Mouse (Mus musculus) adrenal gland, postnatal 25 days (tissue): ENCODE data around the gene Klhdc4. TPM values are rescaled to one million over a fixed set of nuclear protein-coding genes. Genes with fewer than 3 reads are reported as not detected.

Experiments
- DNase-seq: peaks from one replicate; pipeline ENCODE4 v3.0.0; 2021; ENCODE audit warnings: mixed read lengths
- total RNA-seq: library from RNA; stranded (reverse); gene quantifications from 2 replicates; pipeline ENCODE4 v1.2.3, GENCODE M21; 2021

Klhdc4 gene
- total RNA-seq, 1 experiment from 2014 or later: 29.1 TPM

GRCm38 (mm10) chr8:121808032-121808431, 21.3 kb downstream of the Klhdc4 start:
- DNase-seq: no peak

- no peak for DNase-seq
Measured at GRCm38 (mm10) chr8:121806126-121806525, 23.2 kb downstream of the Klhdc4 start.

GRCm38 (mm10) chr8:121804829-121805228, 24.5 kb downstream of the Klhdc4 start:
- DNase-seq: no peak

GRCm38 (mm10) chr8:121798401-121798800, 31.0 kb downstream of the Klhdc4 start:
- DNase-seq: no peak

DNA sequence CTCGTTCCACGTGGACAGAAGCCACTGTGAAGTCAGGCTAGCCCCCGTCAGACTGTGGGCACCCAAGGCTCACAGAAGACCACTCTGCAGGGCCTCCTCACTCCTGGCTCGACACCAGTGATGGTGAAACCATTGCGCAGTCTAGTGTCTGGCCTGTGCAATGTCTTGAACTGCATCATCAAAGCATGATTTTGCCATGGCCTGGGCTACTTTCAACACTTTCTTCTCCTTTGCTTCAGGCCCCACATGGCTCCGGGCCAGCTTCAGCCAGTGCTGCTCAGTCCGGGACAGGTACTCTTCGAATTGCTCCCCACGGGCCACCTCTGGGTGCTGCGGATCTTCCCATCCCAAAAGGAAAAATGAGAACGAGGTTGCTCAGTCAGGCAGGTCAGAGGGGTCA, 33.0 kb downstream of the Klhdc4 start:
- DNase-seq: no peak

DNA sequence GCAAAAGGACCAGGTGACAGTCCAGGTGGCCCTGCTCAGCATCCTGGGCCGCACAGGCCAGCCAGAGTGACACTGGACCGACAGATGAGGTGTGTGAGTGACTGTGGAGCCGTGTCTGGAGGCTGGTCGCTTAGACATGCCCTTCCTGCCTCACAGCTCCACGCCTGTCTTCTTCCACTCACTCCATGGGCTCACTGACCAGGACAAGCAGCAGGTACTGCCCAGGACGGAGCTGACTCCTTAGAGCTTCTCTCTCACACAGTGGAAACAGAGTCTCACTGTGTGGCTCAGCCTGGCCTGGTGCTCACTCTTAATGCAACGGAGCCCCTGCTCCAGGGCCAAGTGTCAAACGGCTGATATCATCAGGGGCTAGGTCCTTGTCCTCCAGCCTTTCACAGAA, 33.9 kb downstream of the Klhdc4 start:
- no peak for DNase-seq

GRCm38 (mm10) chr8:121794151-121794550, 35.2 kb downstream of the Klhdc4 start:
- no peak for DNase-seq

GRCm38 (mm10) chr8:121792627-121793026, 36.7 kb downstream of the Klhdc4 start:
- DNase-seq: no peak

DNA sequence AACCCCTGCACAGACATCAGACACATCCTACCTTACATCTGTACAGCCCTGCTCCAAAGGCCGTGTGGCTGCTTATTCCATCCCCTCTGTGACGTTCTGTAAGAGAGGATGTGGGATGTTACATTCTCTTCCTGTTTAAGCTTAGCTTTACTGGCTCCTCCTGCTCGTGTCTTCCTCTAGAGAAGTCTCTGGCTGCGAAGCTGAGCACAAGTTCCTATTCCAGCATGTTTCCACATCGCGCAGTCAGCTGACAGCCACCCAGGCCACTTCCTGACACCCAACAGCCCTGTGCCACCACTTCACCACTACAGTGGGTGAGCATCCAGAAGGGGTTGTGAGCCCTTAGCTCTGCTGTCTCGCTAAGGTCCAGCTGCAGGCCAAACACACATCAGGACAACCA, 37.2 kb downstream of the Klhdc4 start:
- DNase-seq: no peak

DNA sequence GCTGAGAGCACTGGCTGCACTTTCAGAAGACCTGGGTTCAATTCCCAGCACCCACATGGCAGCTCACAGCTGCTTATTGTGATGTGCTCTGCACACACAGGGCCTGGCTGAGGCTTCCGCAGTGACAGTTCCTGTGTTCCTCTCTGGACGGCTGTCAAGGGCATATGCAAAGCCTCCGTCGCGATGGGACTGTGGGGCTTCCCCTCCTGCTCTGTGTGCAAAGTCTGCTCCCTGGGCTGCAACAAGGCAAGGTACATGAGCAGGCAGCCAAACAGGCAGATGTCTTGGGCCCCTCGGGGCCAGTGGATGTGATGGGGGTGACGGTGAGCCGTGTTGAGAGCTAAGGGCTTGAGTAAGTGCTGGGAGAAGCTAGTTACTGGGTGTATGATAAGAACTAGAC, 40.6 kb downstream of the Klhdc4 start:
- no peak for DNase-seq

DNA sequence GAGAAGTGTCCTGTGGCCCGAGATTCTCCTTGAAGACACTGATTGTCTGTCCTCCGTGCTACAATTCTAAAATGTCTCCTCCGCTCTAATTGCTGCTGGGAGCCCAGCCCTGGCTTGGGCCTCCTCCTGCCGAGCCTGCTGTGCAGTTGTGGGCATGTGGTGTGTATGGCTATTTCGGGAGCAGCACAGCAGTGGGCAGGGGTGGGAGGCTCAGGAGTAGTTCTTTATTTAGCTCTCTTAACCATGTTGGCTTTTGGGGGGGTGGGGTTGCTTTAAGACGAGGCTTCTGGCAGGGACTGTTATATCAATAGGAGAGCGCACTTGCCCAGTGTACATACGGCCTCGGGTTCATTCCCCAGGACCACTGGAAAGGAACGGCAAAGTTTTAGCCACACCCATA, 42.8 kb downstream of the Klhdc4 start:
- no peak for DNase-seq

DNA sequence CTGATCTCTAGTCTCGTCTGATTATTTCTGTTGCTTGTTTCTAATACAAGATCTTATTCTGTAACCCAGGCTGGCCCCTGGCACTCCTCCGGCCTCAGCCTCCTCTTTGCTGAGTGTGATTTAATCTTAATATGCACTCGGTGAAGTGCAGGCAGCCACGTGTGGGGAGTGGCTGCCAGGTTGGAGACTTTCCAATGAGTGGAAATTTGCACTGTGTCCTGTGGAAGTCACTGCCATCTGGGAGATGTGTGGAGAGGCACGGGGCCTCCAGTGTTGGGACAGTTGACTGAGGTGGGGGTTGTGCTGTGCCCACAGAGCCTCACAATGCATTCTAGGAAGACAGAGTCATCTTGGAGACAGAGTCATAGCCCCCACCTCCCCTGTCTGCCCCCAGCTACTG, 46.9 kb downstream of the Klhdc4 start:
- DNase-seq: no peak

DNA sequence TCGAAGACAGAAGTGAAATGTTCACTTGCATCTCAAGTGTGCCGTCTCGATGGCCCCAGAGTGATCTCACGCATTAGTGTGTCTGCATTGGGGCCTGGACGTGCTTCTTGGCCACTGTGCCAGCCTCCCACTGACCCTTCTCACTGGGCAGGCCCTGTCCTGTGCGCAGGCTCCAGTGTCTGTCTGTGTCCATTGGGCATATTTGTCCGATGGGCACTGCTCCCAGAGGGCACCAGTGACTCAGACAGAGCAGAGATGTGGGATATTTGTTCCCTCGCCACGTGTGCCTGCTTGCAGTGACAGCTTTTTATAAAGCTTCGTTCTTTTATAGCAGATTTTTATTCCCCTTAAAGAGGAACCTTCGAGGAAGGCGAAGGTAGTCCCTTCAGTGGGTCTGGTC, 55.5 kb downstream of the Klhdc4 start:
- no peak for DNase-seq

- DNase-seq: no peak
Measured at GRCm38 (mm10) chr8:121770845-121771752, 58.3 kb downstream of the Klhdc4 start.

DNA sequence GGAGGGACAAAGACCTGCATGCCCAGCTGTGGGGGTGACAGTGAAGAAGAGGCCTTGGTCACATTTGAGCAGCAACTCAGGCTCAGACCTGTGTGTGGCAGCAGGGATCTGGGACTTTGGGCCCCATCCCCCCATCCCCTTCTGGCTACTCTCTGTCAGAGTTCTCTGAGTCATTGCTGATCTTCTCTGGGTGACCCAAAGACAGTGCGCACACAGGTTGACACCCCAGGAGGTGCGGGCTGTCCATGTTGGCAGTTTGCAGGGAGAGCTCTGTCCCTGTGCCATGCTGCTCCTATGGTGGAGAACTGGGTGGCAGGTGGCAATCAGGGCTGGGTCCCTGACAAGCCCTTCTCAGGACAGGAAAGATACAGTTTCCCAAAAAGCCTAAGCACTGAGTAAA, 59.7 kb downstream of the Klhdc4 start:
- no peak for DNase-seq

DNA sequence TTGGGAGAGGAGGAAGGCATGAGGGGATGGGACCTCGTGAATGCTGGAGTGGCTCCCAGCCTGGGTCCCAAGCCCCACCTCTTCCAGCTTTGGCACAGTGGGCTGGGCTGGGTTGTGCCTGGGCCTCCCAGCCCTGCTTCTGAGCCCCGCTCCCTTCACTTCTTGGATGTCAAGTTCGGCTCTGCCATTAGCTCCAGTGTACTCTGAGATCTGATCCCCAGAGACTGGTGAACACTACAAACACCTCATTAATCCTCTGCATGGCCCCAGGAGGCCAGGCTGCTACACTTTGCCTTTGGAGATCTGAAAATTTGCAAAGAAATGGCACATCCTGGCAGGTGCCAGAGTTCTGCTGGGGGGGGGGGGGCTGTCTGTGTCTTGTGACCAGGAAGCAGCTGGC, 60.3 kb downstream of the Klhdc4 start:
- no peak for DNase-seq

- no peak for DNase-seq
Measured at GRCm38 (mm10) chr8:121765594-121766138, 63.7 kb downstream of the Klhdc4 start.

DNA sequence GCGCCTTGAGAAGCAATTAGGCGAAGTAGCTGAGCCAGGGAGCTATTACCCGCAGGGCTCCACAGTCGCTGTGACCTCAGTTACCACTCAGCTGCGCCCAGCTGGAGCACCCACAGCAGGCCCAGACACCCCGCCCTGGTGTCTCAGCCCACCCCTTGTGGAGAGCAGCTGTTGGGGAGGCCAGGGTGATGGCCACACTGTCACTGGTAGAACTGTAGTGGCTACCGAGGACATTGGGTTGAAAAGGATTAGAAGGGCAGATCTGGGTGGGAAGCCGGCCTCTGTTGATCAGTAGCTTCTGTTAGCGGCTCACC, 65.7 kb downstream of the Klhdc4 start:
- DNase-seq: no peak

- DNase-seq: no peak
Measured at GRCm38 (mm10) chr8:121762999-121763699, 66.2 kb downstream of the Klhdc4 start.

GRCm38 (mm10) chr8:121761480-121761879, 67.9 kb downstream of the Klhdc4 start:
- DNase-seq: peak; percentile 24

DNA sequence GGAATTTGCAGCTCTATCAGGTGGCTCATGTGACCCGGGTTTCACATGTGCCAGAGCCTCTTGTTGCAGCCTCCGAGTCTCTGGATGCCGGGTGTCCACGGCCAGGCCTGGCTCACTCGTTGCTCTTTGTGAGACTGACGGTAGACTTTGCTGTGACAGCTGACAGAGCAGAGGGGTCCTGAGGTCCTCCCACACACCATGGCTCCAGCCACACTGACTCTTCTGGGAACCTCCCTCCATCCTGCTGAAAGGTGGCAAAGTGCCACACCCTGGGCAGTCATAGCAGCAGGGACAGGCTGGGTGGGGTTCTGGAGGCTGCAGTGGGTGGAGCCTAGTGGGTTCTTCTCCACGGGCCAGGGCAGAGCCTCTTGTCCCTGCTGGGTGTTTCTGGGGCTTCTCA, 68.9 kb downstream of the Klhdc4 start:
- no peak for DNase-seq

- no peak for DNase-seq
Measured at GRCm38 (mm10) chr8:121758470-121758869, 70.9 kb downstream of the Klhdc4 start.

GRCm38 (mm10) chr8:121751407-121751806, 78.0 kb downstream of the Klhdc4 start:
- peak; percentile 62 for DNase-seq

DNA sequence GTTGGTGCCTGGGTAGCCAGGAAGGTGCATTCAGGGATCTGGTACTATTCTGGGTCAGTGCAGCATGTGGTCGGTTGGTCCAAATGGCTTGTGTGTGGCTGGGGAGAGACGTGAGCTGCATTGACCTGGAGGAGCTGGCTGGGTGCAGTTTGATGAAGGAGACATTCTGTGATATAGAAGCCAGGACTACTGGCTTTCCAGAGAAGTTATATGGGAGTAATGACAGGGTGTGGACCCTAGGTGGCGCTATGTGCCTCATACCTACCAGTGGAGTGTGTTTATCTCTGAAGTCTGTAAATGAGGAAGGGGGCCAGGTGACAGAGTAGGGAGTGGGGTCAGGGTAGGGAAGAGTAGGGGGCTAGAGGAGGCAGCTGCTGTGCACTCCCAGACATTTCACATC, 78.9 kb downstream of the Klhdc4 start:
- DNase-seq: no peak
